Mouse (Mus musculus) yolk sac, embryonic 10.5 days (tissue): ENCODE results near the gene Trim7.
A peak's percentile ranks its signal among the peaks of the same experiment; 100 is the strongest.
"Not testable (repeated sequence)": the region's sequence is repeated elsewhere in the genome, so short reads cannot be mapped to it uniquely, and the experiment has no call there.

Experiments used
- DNase-seq: peaks from one replicate; pipeline ENCODE4 v3.0.0-alpha.2; 2017; ENCODE audit warnings: low spot score

Gene Trim7

GRCm38 (mm10) chr11:48851270-48851995 is 25.5 kb downstream of the Trim7 start:
- DNase-seq, result no peak

- no peak for DNase-seq
Observed at GRCm38 (mm10) chr11:48852190-48852589, 26.2 kb downstream of the Trim7 start.

- no peak for DNase-seq
Observed at GRCm38 (mm10) chr11:48852624-48853473, 26.9 kb downstream of the Trim7 start.

GRCm38 (mm10) chr11:48853474-48854180 is 27.7 kb downstream of the Trim7 start:
- DNase-seq, result peak; percentile 86

- peak; percentile 38 for DNase-seq
Observed at GRCm38 (mm10) chr11:48859014-48859413, 33.1 kb downstream of the Trim7 start.

GRCm38 (mm10) chr11:48862784-48863319 is 36.9 kb downstream of the Trim7 start:
- DNase-seq, result peak; percentile 69

- DNase-seq, result no peak
Observed at GRCm38 (mm10) chr11:48863808-48864207, 37.9 kb downstream of the Trim7 start.

- DNase-seq, result no peak
Observed at GRCm38 (mm10) chr11:48866481-48866880, 40.5 kb downstream of the Trim7 start.

GRCm38 (mm10) chr11:48869380-48870110 is 43.6 kb downstream of the Trim7 start:
- no peak for DNase-seq

- DNase-seq, result no peak
Observed at GRCm38 (mm10) chr11:48870781-48871180, 44.8 kb downstream of the Trim7 start.

- peak; percentile 74 for DNase-seq
Observed at GRCm38 (mm10) chr11:48871201-48871772, 45.3 kb downstream of the Trim7 start, which contains the start of gene Irgm1. Gene Irgm1, minus strand, starts transcription at chr11:48871683.

- peak; percentile 41 for DNase-seq
Observed at GRCm38 (mm10) chr11:48871817-48872541, 46.0 kb downstream of the Trim7 start.

- peak; percentile 64 for DNase-seq
Observed at GRCm38 (mm10) chr11:48872695-48873300, 46.9 kb downstream of the Trim7 start.

GRCm38 (mm10) chr11:48873591-48874290 is 47.8 kb downstream of the Trim7 start:
- peak; percentile 74 for DNase-seq

GRCm38 (mm10) chr11:48874465-48874864 is 48.5 kb downstream of the Trim7 start:
- peak; percentile 68 for DNase-seq

- DNase-seq, result not testable (repeated sequence)
Observed at GRCm38 (mm10) chr11:48875343-48875837, 49.5 kb downstream of the Trim7 start.

GRCm38 (mm10) chr11:48876680-48877079 is 50.7 kb downstream of the Trim7 start:
- DNase-seq, result no peak

- DNase-seq, result no peak
Observed at GRCm38 (mm10) chr11:48898812-48899431, 73.0 kb downstream of the Trim7 start.
